Mouse (Mus musculus): Measurements from ENCODE around the gene Lamc3. TPM values are rescaled to one million over a fixed set of nuclear protein-coding genes. Genes with fewer than 3 reads are reported as not detected.
A peak's percentile ranks its signal among the peaks of the same experiment; 100 is the strongest.

Gene Lamc3
- total and polyA plus RNA-seq, 3 experiments = 0.36 to 2.3 (median 0.57) TPM

GRCm38 (mm10) chr2:31894221-31894870 lies 7.3 kb downstream of the Lamc3 start:
- Histone ChIP-seq H3K36me3 (ENCODE audit: control insufficient read depth, insufficient read depth, low read length) (no peaks in the 10 kb centered on the region), H3K79me2 (replicated peaks; ENCODE audit: control insufficient read depth, insufficient read depth, low read length) (no peaks in the 10 kb centered on the region), H3K4me1 (ENCODE audit: control insufficient read depth, insufficient read depth, low read length) (no peaks in the 10 kb centered on the region), H3K27me3 (ENCODE audit: control insufficient read depth, insufficient read depth, low read length) (no peaks in the 10 kb centered on the region), H3K9ac (ENCODE audit: low read depth, low read length) (no peak overlapping the region), H3K4me3 (no peak overlapping the region), H3K27ac (no peak overlapping the region)
- TF ChIP-seq EP300 (IDR thresholded peaks at IDR 0.05; ENCODE audit: insufficient read depth, low read depth, low read length) = no peak
- TF ChIP-seq POLR2A (IDR thresholded peaks at IDR 0.05; ENCODE audit: insufficient read depth, low read depth, low read length) = no peak
- TF ChIP-seq CTCF (IDR thresholded peaks at IDR 0.05) = no peak
- 70% methylated on average over 13 of the region's 13 CpGs for WGBS
- intact Hi-C loops (cut with DNase I) = no loop called here
- no peak for DNase-seq

- no peaks in the 10 kb centered on the region for H3K79me2 ChIP-seq (replicated peaks; ENCODE audit: control insufficient read depth, insufficient read depth, low read length)
- no peak overlapping the region for H3K4me3 ChIP-seq
- H3K4me1 ChIP-seq (ENCODE audit: control insufficient read depth, insufficient read depth, low read length) = no peaks in the 10 kb centered on the region
- H3K27ac ChIP-seq = no peak overlapping the region
- 47% methylated on average over 4 of the region's 4 CpGs for WGBS
- no peak for DNase-seq
- no peak overlapping the region for H3K9ac ChIP-seq (ENCODE audit: low read depth, low read length)
- no peaks in the 10 kb centered on the region for H3K27me3 ChIP-seq (ENCODE audit: control insufficient read depth, insufficient read depth, low read length)
- TF ChIP-seq EP300 (IDR thresholded peaks at IDR 0.05; ENCODE audit: insufficient read depth, low read depth, low read length) = no peak
- TF ChIP-seq CTCF (IDR thresholded peaks at IDR 0.05) = no peak
- no peak for TF ChIP-seq POLR2A (IDR thresholded peaks at IDR 0.05; ENCODE audit: insufficient read depth, low read depth, low read length)
- H3K36me3 ChIP-seq (ENCODE audit: control insufficient read depth, insufficient read depth, low read length) = no peaks in the 10 kb centered on the region
- intact Hi-C loops (cut with DNase I) = no loop called here
These were observed 13.8 kb downstream of the Lamc3 start for GRCm38 (mm10) chr2:31900932-31901331.

DNA sequence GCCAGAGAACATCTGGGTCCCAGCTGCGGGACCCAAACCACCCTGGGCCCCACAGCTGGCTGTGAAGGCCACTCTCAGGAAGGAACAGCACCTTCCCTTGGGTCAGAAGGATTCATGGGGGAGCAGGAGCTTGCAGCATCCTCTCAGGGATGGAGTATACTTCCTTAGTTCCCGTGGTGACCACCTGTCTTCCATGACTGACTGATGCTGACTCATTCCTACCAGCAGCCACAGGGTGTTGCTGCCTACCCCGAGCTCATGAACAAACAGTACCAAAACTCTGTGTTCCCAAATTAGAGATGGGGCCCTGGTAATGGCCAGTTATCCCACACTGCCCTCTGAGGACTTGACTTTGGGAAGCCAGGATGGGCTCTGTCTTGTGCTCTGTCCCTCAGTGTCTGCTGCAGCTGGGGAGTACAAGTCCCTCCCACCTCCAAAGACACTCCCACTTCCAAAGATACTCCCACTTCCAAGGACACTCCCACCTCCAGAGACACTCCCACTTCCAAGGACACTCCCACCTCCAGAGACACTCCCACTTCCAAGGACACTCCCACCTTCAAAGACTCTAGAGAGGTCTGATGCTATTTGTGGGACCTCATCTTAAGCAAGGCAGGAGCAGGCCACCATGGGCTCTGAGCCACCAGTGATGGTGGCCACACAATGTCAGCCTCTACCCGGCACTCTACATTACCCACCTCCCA lies 14.7 kb downstream of the Lamc3 start:
- Histone ChIP-seq H3K9ac (ENCODE audit: low read depth, low read length) (no peak overlapping the region), H3K27ac (no peak overlapping the region), H3K4me3 (no peak overlapping the region), H3K27me3 (ENCODE audit: control insufficient read depth, insufficient read depth, low read length) (no peaks in the 10 kb centered on the region), H3K4me1 (ENCODE audit: control insufficient read depth, insufficient read depth, low read length) (no peaks in the 10 kb centered on the region), H3K79me2 (replicated peaks; ENCODE audit: control insufficient read depth, insufficient read depth, low read length) (no peaks in the 10 kb centered on the region), H3K36me3 (ENCODE audit: control insufficient read depth, insufficient read depth, low read length) (no peaks in the 10 kb centered on the region)
- no peak for TF ChIP-seq EP300 (IDR thresholded peaks at IDR 0.05; ENCODE audit: insufficient read depth, low read depth, low read length)
- TF ChIP-seq CTCF (IDR thresholded peaks at IDR 0.05) = no peak
- TF ChIP-seq POLR2A (IDR thresholded peaks at IDR 0.05; ENCODE audit: insufficient read depth, low read depth, low read length) = no peak
- intact Hi-C loops (cut with DNase I) = no loop called here
- 53% methylated on average over 4 of the region's 4 CpGs for WGBS
- DNase-seq = no peak

DNA sequence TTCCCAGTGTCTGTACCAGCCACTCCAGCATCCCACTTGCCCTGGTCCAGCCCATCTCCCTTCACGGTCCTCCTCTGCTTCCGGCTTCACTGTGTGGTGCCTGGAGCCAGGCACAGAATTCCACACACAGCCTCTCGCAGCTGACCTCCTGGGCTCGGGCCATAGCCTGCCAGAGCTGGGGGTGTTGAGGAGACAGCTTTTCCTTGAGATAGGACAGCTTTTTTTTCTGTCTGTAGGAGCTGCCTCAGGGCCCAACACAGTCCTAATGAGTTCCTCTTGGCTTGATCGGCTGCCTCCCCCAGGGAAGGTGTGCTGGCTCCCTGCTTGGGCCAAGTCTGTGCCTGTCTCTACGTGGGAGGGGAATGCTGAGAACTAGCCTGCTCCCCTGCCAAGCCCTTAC lies 17.0 kb downstream of the Lamc3 start:
- Histone ChIP-seq H3K9ac (ENCODE audit: low read depth, low read length) (no peak overlapping the region), H3K4me1 (ENCODE audit: control insufficient read depth, insufficient read depth, low read length) (no peaks in the 10 kb centered on the region), H3K27ac (no peak overlapping the region), H3K27me3 (ENCODE audit: control insufficient read depth, insufficient read depth, low read length) (no peaks in the 10 kb centered on the region), H3K36me3 (ENCODE audit: control insufficient read depth, insufficient read depth, low read length) (no peaks in the 10 kb centered on the region), H3K79me2 (replicated peaks; ENCODE audit: control insufficient read depth, insufficient read depth, low read length) (no peaks in the 10 kb centered on the region), H3K4me3 (no peak overlapping the region)
- intact Hi-C loops (cut with DNase I) = no loop called here
- DNase-seq = peak in 1 of 2 experiments; percentile 31
- TF ChIP-seq EP300 (IDR thresholded peaks at IDR 0.05; ENCODE audit: insufficient read depth, low read depth, low read length) = no peak
- no peak for TF ChIP-seq POLR2A (IDR thresholded peaks at IDR 0.05; ENCODE audit: insufficient read depth, low read depth, low read length)
- no peak for TF ChIP-seq CTCF (IDR thresholded peaks at IDR 0.05)
- WGBS = 31% methylated on average over 6 of the region's 6 CpGs

DNA sequence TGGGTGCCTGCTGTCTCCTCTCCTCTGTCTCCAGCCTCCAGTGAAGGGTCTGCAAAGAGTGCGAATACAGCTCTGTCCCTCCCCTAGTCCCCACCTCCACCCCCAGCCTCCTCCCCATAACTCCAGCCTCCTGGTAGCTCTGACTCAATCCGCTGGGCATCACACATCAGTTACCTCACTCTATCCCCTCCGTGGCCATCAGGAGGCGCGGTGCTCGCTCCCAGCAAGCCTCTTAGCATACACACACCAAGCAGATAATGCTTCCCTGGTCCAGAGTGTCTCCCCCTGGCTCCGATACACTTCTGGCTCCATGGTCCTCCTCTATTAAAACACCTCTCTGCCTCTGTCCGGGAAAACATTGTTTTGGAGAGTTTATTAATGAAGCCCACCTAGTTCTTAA lies 17.5 kb downstream of the Lamc3 start:
- no peak overlapping the region for H3K9ac ChIP-seq (ENCODE audit: low read depth, low read length)
- H3K4me1 ChIP-seq (ENCODE audit: control insufficient read depth, insufficient read depth, low read length) = no peaks in the 10 kb centered on the region
- H3K79me2 ChIP-seq (replicated peaks; ENCODE audit: control insufficient read depth, insufficient read depth, low read length) = no peaks in the 10 kb centered on the region
- WGBS = 19% methylated on average over 8 of the region's 8 CpGs
- intact Hi-C loops (cut with DNase I) = no loop called here
- TF ChIP-seq CTCF (IDR thresholded peaks at IDR 0.05) = peak; percentile 11; the same call in 1 of the 2 replicates
- no peak for TF ChIP-seq EP300 (IDR thresholded peaks at IDR 0.05; ENCODE audit: insufficient read depth, low read depth, low read length)
- no peak overlapping the region for H3K27ac ChIP-seq
- DNase-seq = no peak
- no peaks in the 10 kb centered on the region for H3K27me3 ChIP-seq (ENCODE audit: control insufficient read depth, insufficient read depth, low read length)
- H3K36me3 ChIP-seq (ENCODE audit: control insufficient read depth, insufficient read depth, low read length) = no peaks in the 10 kb centered on the region
- no peak overlapping the region for H3K4me3 ChIP-seq

DNA sequence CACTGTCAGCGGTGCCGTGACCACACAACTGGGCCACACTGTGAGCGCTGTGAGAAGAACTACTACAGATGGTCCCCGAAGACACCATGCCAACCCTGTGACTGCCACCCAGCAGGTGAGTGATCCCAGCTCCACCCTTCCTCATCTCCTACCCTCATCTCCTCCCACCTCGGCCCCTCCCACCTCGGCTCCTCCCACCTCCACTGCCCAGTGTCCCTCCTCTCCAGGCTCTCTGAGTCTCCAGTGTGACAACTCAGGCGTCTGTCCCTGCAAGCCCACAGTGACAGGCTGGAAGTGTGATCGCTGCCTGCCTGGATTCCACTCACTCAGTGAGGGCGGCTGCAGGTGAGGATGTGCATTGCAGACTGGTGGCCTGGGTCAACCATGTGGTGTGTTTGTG lies 18.6 kb downstream of the Lamc3 start:
- H3K79me2 ChIP-seq (replicated peaks; ENCODE audit: control insufficient read depth, insufficient read depth, low read length) = no peaks in the 10 kb centered on the region
- 31% methylated on average over 9 of the region's 9 CpGs for WGBS
- no peaks in the 10 kb centered on the region for H3K4me1 ChIP-seq (ENCODE audit: control insufficient read depth, insufficient read depth, low read length)
- H3K27me3 ChIP-seq (ENCODE audit: control insufficient read depth, insufficient read depth, low read length) = no peaks in the 10 kb centered on the region
- no peaks in the 10 kb centered on the region for H3K36me3 ChIP-seq (ENCODE audit: control insufficient read depth, insufficient read depth, low read length)
- TF ChIP-seq EP300 (IDR thresholded peaks at IDR 0.05; ENCODE audit: insufficient read depth, low read depth, low read length) = no peak
- no peak for DNase-seq
- intact Hi-C loops (cut with DNase I) = no loop called here
- H3K9ac ChIP-seq (ENCODE audit: low read depth, low read length) = no peak overlapping the region
- no peak overlapping the region for H3K27ac ChIP-seq
- no peak overlapping the region for H3K4me3 ChIP-seq

Measured in heart, adult 2 months (tissue).